Mouse (Mus musculus): ENCODE results near the gene Ino80d.
"Not testable (repeated sequence)": the region's sequence is repeated elsewhere in the genome, so short reads cannot be mapped to it uniquely, and the experiment has no call there.

- not testable (repeated sequence) for TF ChIP-seq CTCF, EP300 (IDR thresholded peaks at IDR 0.05; ENCODE audit: low read depth)
These were observed 24.1 kb upstream of the Ino80d start for GRCm38 (mm10) chr1:63138586-63138985.

Data from heart, postnatal 0 days (tissue).